Mouse (Mus musculus) induced T-regulatory cell, adult 2 months (primary cell): ENCODE measurements around the gene Wdr74.

Source experiments
- DNase-seq: peaks from one replicate; pipeline ENCODE4 v3.0.0-alpha.2; 2012; ENCODE audit warnings: low read depth

Gene Wdr74

GRCm38 (mm10) chr19:8735389-8736159 lies at the start of gene Wdr74:
TSS of gene Wdr74 (plus strand) at chr19:8735827.
- DNase-seq = peak; percentile 96

DNA sequence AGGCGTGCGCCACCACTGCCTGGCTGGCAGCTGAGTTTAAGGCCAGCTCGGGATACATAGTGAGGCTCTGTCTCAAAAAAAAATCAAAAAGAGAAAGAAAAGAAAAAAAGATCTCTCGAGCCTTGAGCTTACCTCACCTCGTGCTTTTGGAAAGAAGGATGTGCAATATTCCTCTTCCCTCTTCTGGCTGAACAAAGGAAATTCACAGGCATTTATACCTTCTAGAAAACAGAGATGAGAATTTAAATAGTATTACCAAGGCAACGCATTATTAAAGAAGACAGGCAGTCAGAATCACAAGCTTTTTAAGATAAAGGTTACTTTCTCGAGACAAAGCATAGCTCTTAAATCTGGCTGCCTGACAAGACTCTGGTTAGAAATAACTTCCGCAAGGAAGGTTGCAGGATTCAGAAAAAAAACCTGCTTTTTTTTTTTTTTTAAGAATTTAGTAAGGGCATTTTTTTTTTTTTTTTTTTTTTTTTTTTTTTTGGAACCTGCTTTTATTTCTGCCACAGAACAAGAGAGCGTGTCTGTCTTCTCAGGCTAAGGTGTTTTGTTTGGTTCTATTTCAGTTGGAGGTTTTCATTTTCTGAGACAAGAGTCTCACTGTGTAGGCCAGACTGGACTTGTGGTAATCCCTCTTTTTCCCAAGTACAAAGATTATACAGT lies 43.6 kb upstream of the Wdr74 start:
- DNase-seq = no peak

DNA sequence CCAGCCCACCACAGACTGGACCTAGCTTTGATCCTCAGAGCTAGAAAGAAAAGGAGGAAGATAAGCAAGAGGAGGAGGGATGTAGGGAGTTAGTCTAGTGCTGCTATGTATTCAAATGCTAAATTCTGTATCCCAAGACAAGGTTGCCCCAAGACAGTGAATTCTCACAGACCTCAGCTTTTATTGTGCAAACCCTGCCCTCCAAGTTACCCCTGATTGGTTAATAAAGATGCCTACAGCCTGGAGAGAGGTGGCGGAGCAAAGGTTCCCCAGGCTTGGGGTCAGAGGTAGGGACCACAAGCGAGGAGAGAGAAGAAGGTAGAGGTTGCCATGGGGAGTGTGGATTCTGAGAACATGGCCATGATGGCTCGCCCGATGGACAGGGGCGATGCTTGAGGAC lies 42.9 kb upstream of the Wdr74 start:
- no peak for DNase-seq

DNA sequence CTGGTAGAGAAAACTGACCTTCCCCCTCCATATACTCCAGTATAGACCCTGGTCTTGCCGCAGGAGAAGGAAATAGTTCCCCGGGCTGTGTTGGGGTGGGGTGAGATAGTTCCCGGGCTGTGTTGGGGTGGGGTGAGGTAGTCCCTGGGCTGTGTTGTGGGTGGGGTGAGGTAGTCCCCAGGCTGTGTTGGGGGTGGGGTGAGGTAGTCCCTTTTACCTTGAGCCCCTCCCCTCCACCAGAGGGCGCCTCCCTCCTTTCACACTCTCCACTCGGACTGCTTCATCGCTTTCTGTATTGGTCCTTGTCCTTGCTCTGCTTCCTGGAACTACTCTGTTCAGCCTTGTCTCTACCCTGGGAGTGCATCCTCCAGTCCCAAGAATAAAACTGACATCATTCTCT lies 40.3 kb upstream of the Wdr74 start:
- peak; percentile 81 for DNase-seq

GRCm38 (mm10) chr19:8699652-8700051 lies 36.0 kb upstream of the Wdr74 start:
- DNase-seq = no peak

DNA sequence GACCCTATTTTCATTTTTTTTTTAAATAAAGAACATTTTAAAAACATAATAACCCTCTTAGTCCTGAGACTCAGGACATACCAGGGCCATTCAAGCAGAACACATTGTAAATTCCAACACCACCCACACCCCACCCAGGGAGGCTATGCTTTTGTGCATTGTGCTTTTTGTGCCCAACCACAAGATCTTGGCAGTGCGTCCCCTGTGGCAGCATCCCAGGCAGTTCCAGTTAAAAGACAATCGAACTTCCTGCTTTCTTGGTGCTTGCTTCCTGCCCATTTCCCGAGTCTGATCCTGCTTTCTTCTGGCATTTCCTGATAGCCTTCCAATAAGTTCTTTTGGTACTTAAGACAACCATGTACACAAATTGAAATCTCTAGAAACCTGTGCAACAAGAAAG lies 33.2 kb upstream of the Wdr74 start:
- no peak for DNase-seq

DNA sequence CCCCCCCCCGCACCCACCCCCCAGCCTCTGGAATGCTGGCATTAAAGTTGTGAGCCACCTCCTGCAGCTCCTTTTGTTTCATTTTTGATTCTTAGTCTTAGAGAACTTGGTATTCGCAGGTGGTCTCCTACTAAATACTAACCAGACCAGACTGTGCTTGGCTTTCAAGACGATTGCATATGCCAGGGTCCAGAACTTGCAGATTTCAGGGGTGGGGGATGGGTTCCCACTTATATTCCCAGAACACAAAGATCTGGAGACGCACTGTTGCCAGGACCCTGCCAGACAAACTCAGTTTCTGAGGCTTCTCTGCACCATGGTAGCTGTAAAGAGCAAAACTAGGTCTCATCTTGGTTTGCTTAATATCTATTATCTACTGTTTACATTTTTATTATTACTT lies 32.1 kb upstream of the Wdr74 start:
- DNase-seq = no peak

- no peak for DNase-seq
Measured at GRCm38 (mm10) chr19:8705026-8705708, 30.5 kb upstream of the Wdr74 start.

DNA sequence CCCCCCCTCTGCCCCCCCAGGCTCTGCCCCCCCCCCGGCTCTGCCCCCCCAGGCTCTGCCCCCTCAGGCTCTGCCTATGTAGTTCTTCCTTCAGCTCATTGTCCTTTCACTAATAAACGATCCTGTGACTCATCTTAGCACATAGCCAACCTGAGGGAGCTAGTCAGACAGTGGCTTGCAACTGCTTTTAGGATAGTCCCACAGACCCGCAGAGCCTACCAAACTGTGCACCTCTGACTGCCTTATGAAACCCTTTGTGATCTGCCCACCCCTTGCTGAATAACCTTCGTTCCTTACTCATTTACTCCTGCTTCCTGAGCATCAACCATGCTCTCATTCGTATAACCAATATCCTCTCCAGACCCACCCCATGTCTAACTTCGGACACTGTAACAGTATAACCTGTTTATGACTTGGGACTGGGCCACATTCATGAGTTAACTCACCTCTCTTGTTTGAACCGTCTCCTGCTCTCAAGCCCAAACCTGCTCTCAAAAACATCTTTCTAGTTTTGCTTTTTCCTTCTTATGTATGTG lies 29.4 kb upstream of the Wdr74 start:
- no peak for DNase-seq

- no peak for DNase-seq
Measured at GRCm38 (mm10) chr19:8706930-8707329, 28.7 kb upstream of the Wdr74 start.

- no peak for DNase-seq
Measured at GRCm38 (mm10) chr19:8708954-8709353, 26.7 kb upstream of the Wdr74 start.

- DNase-seq = no peak
Measured at GRCm38 (mm10) chr19:8710057-8710456, 25.6 kb upstream of the Wdr74 start.

DNA sequence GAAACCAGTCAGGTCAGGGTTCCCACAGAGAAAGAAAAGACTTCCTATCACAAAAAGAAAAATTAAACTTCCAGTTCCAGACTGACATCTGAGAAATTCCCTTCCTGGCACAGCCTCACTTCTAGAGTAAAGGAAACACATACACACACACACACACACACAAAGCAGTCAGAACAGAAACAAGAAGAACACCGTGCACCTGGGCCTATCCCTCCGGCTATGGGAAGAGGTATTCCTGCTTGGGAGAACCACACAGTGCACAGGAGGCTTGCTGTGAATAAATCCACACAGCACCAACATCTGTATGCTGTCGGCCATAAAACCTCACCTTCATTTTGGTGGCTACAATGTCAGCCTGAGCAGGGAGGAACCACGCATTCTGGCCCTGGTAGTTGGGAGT lies 24.1 kb upstream of the Wdr74 start:
- DNase-seq = no peak

- DNase-seq = peak; percentile 93
Measured at GRCm38 (mm10) chr19:8711949-8712869, 23.4 kb upstream of the Wdr74 start.

DNA sequence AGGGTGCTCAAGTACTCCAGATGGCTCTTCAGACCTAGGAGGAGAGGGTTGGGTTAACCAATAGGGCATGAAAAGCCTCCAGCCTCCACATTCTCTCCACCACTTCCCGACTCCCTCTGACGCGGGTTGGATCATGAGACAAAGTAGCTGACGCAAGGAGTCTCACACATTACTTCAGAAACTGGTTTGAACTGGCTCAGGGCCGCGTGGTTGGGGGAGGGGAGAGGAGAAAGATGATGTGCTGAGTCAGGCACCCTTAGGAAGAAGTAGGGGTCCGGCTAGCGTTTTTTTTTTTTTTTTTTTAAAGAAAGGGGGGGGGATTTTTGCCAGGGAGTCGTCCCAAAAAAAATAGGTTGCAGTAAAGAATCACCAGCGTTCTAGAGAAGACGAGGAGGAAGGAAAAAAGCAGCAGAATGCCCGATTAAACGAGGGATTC lies 22.7 kb upstream of the Wdr74 start:
- peak; percentile 93 for DNase-seq

DNA sequence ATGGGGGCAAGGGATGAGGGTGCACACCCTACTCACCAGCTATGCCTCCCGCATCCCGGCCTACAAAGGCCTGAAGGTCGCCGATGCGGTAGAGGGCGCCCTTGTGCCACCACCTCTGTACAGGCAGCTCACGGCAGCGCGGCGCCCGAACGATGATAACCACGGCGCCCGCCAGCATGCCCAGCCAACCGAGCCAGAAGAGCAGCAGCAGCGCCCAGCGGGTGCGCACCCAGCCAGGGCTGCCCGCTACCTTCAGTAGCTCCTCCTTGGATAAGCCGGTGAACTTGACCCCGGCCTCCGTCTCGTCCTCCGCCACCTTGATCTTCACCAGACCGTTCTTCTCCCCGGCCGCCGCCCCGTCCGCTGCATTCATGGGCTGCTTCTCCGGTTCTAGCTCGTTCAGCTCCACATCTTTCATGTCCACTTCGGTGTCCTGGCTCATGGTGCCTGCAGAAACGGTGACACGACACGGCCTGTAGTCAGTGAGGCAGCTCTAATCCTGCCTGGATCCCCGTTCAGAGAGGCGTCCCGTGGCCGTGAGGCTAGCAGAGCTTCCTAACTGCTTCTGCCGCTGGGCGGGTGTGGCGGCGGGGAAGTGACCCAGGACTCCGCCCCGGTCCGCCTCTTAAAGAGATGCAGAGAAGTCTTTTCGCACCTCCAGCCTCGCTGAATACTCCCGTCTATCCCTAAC lies 22.2 kb upstream of the Wdr74 start:
- DNase-seq = peak; percentile 93

DNA sequence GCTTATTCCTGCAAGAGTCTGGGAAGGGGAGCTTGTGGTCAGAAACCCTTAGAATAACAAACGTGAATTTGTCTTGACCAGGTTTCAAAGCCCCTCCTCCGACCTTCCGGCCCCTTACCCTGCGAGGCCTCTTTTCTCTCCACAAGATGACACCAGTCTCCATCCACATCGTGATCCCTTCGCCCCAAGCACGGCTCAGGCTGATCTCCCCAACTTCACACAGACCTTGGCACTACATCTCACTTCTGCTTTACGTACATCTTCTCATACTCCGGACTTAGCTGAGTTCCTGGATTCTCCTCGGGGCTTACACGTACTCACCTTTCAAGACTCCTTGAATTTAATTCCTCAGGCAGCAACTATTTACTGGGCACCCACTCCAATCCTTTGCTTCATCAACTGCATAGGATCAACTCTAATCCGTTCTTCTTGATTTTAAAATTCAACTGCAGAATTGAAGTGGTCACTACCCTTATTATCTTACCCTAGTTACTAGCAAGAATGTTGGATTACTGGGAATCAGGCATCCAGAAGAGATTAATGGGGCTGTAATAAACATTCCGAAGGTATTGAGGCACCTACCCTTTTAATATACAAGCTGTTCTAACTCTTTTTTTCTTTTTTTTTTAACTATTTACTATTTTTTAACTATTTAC lies 21.5 kb upstream of the Wdr74 start:
- DNase-seq = no peak

GRCm38 (mm10) chr19:8714653-8715481 lies 20.8 kb upstream of the Wdr74 start:
- DNase-seq = no peak
